Mouse (Mus musculus) induced T-regulatory cell, adult 2 months (primary cell): Measurements from ENCODE around the gene Lclat1.

Experiments
- DNase-seq: peaks from one replicate; pipeline ENCODE4 v3.0.0-alpha.2; 2012; ENCODE audit warnings: low read depth

Gene Lclat1

DNA sequence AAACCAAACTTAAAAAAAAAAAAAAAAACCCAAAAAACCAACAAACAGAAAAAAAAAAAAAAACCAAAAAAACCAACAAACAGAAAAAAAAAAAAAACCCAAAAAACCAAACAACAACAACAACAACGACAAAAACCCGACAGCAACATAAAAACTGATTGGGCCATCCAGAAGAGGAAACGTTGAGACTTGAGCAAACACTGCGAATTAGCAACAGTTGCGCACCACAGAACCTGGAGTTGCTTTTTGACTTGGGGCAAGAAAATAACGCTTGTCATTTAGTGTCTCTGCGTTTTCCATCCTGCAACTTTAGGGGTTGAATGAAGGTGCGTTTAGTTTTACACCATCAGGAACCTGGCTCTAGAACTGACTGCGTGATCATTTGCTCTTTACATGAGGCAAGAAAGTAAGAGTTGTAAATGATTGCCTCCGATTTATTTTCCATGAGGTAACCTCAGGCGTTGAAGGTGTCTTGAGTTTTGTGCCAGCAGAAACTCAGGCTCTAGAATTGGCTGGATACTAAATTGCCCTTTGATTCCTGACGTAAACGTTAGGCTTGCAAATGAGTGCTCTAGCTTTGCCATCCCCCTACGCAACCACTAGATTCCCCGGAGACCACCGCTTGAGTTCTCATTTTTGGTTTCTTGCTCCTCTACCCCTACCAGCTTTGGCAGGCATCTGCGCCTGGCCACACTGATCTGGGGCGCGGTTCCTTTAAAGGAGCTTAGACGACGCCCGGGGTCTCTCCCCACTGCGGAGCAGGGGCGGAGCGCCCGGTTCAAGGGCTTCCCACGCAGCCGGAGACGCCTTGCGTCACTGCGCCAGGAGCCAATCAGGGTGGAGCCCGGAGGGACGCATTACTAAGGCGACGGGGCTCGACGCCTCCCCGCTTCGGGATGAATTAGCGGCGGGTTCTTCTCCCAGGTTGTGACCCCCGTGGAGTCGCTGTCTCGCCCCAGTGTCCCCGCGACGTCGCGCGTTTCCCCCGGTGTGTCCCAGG, at the start of gene Lclat1:
Lclat1 (plus strand) TSS at position 828 of the 1,000 bp plus-strand sequence.
- DNase-seq, result peak; percentile 98

DNA sequence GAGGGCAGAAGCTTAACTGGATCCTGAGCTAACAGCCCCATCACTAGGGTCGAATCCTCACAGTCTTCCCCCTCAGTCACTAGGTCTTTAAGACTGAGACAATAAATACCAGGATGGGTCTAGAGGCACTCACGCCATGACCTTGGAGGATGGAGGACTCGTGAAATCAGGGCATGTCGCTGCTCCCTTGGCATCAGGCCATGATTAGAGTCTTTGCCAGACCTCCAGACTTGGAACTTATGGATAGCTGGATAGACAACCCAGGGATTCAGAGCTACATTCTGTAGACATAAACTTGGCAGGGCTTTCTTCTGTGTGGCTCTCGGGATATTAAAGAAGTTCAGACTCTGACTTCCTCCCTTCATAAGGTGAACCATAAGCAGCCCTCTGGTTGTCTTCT, 49.5 kb upstream of the Lclat1 start:
- DNase-seq, result no peak

DNA sequence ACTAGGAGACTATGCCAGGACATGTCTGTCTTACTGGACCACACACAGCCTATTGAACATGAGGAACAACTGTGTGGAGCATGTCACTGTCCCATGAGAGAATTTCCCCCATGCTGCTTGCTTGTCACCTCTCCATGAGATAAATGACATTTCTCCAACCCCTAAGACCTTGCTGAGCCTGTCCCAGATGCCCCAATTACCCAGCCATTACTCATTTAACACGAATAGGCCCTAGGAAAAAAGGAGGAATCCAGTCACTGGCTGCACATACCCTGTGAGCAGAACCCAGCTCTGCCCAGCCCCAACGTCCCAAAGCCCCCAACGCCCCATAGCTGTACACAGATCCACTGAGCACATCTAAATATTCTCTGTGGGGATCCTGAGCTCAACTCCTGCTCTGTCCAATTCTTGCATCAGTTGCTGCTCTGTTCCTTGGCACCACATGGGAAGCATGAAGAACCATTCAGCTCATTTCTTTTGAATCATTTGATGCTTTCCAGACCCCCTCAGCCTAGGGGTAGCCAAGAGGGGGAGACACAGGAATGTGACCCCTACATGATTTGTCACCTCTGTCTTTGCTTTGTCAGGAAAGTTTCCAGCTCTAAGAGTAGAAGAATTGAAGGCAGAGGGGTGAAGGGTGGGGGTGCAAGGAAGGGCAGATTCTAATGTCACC, 47.4 kb upstream of the Lclat1 start:
- no peak for DNase-seq

DNA sequence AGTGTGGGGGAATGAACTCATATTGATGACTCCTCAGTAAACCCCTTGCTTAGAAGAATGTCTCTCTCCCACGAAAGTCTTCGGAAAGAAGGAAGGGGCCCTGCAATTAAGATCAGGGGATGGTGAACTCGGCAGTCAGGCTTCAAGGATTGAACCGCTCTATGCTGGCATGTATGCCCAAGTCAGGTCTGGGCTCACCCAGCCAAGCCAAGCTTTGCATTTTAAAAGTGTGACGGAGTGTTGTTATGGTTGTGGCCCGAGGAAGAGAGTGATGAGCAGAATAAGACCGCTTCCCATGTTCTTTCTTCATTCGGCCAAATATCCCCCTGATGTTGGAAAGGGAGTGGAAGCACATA, 46.9 kb upstream of the Lclat1 start:
- DNase-seq, result no peak

DNA sequence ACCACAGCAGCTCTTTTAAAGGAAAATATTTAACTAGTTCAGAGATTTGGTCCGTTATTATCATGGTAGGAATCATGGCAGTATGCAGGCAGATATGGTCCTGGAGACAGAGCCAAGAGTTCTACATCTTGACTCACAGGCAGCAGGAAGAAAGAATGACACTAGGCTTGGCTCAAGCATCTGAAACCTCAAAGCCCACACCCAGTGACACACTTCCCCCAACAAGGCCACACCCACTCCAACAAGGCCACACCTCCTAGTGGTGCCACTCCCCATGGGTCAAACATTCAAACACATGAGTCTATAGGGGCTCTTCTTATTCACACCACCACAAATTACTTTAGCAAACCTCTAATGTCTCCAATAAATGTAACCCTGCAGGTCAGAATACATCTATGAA, 45.1 kb upstream of the Lclat1 start:
- DNase-seq, result no peak

DNA sequence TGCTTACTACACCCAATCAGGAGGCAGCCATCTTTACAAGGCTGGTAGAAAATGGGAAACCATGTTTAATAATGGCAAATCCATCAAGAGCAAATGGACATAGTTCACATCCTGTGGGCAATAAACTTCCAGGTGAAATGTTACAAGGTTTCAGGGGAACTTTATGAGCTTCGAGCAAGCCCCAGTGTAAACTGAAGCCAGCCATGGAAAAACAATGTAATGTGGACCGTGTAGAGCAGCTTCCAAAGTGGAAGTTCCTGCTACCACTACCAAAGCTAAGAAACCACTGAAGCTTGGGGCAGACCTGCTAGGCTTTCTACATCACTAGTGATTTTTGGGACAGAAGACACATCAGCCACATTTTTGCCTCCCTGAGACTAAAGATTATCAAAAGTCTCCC, 44.5 kb upstream of the Lclat1 start:
- DNase-seq, result no peak

DNA sequence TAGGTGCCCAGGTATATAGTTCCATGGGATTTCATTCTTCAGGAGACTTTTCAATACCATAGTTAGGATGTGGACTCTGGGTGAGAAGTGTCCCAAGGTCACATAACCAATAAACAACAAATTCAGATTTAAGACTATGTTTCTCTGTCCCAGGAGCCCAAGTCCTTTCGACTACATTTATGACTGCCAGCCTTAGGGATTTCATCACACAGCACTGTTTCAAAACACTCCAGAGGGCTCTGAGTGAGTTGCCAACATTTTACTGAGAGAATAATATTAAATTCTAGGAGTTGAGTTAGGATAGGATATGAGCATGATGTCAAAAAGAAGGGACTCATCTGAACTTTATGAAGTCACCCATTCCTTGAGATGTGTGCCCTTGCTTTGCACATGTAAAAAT, 44.0 kb upstream of the Lclat1 start:
- DNase-seq, result no peak

DNA sequence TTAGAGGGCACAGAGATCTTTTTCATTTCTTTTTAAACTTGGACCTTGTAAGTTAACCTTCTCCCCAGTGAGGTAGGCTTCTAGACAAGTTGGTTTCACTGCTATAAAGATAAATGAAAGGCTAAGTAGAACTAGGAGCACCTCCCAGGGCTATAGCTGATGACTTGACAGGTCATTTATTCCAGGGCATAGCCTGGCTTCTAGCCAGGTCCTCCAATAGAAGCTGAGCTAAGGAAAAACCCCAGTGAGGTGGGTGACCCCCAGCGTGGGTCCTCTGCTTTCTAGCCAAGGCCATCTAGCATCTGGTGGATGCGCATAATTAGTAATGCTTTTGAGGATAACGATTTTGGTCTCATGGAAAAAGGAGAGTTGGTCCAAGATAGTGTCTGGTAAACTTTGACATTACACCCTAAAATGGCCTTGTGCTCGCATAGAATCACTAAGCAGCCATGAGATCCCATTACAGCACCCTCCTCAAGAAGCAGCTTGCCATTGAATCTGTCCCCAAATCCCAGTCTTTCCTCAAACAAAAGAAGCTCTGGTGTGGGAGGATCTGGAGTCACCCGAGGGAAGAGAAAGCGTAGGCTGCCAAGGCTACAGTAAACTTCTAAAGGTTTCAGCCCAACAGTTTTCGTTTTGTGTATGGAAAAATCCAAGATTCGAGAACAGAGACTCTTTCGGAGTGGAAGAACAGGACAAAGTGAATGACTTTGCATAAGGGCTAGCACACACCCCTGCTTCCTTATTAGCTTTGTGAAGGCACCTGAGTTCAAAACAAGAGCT, 41.2 kb upstream of the Lclat1 start:
- no peak for DNase-seq

DNA sequence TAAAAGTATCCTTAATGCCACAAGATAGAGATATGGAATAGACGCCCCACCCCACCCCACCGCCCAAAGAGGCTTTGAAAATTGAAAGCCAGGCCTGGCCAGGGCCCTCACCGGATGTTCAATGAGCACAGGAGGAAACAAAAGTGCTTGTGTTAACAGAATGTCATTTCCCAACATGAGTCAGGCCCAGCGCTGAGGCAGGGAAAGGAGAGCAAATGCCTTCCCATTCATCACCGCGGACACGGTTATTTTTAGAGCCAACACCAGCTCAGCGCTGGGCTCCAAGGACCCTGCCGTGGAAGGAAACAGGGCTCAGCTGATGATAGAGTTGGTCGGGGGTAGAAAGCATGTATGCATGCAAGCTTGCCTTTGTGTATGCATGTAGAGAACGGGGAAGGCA, 40.4 kb upstream of the Lclat1 start:
- peak; percentile 56 for DNase-seq

GRCm38 (mm10) chr17:73068321-73068992, 39.3 kb upstream of the Lclat1 start:
- DNase-seq, result no peak

DNA sequence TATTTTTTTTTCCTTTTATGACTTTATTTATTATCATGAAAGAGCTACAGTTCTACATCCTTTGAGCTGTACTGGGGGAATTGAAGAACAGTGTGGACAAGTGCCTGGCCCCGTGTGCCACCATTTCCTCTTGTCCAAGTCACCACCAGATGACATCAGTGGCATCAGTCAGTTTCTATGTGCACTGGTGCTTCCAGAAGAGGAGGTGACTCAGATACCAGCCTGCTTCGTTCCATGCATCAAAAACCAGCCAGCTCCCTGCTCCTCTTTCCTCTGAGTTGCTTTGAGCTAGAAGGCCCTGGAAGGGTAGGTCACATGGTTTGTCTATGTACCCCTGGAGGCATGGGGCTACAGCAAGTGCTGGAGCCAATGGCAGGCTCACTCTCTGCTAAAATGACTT, 37.3 kb upstream of the Lclat1 start:
- DNase-seq, result no peak

GRCm38 (mm10) chr17:73071725-73072263, 36.0 kb upstream of the Lclat1 start:
- DNase-seq, result no peak

GRCm38 (mm10) chr17:73072286-73072685, 35.5 kb upstream of the Lclat1 start:
- DNase-seq, result no peak

DNA sequence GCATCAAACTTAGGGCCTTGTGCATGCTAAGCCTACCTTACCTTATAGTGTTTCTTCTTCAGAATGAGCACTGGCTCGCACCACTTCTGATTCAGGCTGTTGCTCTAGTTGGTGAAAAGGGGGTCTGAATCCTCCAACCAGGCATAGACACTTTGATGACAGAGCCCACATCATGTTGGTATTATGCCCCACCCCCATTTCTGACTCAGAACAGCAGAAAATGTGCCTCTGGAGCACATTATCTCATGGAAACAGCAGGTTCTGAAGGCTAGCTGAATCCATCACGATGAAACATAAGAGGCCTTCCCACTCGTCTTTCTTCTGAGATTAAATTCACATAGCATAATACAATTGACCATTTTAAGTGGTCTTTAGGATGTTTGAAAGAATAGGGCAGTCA, 33.2 kb upstream of the Lclat1 start:
- DNase-seq, result no peak

DNA sequence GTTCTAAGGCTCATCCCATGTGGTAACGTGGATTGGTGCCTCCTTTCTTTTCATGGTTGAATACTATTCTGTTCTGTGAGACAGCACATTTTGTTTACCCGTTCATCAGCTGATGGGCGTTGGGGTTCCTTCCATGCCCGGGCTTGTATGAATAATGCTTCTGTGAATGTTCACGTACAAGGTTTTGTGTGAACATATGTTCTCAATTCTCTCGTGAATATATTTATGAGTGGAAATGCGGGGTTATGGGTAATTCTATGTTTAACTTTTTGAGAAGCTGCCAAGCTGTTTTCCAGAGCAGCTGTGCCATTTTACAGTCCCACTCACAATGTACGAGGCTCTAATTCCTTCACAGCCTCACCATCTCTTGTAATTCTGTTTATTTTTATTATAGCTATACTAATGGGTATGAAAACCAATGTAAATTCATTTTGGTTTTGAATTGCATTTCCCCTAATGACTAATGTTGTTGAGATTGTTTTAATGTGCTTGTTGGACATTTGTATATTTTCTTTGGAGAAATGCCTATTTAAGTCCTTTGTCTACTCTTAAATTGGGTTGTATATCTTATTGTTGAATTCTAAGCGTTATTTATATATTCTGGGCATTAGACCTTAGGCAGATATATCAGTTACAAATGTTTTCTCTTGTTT, 32.4 kb upstream of the Lclat1 start:
- DNase-seq, result no peak

DNA sequence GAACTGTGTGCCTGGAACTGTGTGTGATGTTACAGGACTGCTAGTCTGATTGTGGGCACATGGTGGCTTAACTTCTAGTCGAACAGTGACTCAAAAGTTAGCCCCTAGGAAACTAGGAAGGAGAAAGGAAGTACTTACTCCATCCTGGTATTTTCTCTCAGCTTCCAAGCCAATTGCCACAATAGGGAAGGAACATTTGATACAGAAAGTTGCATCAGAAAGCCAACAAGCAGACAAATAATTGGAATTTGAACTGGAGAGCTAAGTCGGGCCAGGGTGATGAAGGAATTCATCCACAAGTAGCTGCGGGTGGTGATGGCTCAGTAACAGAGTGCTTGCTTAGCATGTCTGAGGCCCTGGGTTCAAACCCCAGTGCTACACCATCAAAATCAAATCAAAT, 30.1 kb upstream of the Lclat1 start:
- DNase-seq, result no peak

DNA sequence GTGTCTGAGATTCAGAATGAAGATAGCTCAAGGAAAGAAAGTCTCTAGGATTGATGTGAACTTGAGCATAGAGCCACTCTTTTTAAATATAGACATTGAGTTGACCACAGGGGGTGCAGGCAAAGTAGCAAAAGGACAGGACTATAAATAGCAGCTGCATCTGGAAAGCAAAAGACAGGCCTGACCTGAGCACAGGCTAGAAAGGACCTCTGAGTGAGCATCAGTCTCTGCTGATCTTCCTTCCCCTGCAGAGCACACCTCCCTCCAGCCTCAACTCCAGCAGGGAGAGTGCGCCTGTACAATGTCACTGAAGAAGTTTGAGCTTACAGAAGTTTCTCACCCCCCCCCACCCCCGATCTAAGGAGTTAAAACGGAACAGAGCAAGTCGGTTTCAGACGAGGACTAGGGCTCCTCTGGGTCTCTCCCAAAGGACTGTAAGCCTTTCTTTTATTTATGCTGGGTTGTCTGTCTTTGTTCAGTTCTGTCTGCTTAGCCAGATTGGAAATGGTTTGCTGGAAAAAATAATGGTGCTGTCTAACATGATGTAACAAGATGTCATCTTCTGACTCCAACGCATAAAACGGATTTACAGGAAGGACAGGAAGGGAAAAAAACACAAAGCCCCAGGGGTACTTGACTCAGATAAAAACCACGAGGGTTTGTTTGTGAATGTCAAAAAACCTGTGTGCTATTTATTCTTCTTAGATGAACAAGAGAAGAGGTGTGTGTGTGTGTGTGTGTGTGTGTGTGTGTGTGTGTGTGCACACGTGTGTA, 26.2 kb upstream of the Lclat1 start:
- peak; percentile 35 for DNase-seq

DNA sequence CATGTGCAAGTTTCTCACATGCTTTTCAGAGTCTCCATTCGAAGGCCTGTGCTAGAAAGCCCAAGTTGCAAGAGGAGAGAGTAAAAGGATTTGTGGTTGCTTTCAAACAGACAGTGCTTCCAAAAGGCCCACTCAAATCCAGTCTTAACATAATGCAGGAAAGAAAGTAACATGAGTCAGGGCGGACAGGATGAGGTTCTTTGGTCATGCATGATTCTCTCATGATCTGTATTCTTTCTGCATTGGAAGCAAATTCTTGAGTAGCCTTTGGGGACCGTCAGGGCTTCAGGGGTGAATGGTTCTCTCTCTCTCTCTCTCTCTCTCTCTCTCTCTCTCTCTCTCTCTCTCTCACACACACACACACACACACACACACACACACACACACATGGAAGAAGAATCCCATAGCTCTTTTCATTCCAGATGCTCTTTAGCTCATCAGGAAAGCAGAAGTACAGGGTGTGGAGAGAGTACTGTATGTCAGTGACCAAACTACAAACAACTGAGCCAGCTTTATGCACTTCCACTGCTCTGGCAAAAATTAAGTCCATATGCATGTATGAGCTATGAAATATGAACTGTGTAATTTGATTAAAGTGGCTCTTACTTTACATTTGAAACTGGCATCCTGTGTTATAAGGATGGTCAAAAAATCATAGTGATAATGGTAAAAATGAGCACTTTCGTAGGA, 25.1 kb upstream of the Lclat1 start:
- no peak for DNase-seq

DNA sequence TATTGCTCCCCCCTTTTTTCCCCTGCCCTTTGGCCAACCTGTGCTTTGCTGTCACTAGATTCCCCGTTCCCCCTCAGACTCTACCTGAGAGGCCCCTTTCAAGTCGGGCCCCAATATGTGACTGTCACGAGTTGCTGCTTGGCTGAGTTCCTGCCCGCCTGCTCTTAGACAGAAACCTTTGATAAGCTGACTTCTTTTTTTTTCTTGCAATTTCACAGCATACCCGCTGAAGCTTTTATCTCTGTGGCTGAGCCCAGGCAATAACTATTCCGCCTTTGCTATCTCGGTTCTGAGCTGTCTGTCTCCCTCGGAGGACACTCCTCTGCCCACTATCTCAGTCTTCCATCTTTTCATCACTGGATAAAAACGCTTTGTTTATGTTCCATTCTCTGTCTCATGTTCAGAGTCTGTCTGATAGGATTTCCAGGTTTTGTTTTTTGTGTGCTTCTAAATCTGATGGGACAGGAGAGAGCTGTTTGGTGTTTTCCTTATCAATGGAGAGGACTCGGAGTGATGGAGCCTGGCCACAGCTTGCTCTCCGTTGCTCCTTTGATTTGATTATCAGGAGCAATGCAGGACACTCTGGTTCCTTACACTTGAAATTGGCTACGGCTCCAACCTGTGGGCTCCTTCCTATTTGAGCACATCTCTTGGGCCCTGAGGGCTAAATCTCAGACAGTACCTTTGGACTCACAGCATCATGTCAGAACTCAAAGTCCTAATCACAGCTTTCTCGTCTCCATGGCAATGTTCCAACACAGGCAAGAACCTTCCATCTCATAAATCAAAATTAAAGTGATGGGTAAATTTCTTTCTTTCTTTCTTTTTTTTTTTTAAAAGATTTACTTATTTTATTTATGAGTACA, 20.5 kb upstream of the Lclat1 start:
- DNase-seq, result peak; percentile 65
